Mouse (Mus musculus) embryo, embryonic 9.5 days (tissue): ENCODE data around the gene Cnksr3.

Experiments used
- DNase-seq: peaks from one replicate; pipeline ENCODE4 v3.0.0-alpha.2; 2017; ENCODE audit errors: extremely low spot score

Cnksr3 gene

DNA sequence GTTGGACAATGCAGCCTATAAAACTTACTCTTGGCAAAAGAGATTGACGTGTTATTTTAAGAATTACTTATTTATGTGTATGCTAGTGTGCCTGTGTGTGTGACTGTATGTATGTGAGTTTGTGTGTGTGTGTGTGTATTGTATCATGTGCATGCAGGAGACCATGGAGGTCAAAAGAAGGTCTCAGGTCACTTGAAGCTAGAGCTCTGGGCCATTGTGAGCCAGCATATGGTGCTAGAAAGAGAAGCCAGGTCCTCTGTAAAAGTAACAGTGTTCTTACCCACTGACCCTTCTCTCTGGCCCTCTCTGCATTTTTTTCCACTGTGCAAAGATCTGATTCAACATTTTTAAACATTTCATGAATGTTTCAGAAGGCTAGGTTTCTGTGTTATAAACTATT lies 134.1 kb downstream of the Cnksr3 start:
- DNase-seq = no peak

DNA sequence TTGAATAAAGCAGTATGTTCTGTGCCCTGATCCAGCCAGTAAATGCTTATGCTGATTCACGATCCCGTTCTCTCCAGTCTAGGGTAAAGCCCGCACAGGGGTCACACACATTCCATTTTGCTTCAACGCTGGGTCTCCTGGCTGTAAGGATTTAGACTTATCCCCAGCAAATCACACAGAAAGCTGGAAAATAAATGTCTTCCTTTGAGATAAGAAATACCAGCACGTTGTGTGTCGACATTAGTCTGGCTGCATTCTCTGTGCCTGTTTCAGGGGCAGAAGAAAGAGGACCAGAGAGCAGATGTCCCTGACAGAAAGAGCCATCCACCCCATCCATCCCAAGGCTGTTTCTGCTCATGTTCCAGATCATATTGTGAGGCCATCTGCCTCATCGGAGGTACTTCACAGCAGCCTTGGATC lies 134.6 kb downstream of the Cnksr3 start:
- no peak for DNase-seq

DNA sequence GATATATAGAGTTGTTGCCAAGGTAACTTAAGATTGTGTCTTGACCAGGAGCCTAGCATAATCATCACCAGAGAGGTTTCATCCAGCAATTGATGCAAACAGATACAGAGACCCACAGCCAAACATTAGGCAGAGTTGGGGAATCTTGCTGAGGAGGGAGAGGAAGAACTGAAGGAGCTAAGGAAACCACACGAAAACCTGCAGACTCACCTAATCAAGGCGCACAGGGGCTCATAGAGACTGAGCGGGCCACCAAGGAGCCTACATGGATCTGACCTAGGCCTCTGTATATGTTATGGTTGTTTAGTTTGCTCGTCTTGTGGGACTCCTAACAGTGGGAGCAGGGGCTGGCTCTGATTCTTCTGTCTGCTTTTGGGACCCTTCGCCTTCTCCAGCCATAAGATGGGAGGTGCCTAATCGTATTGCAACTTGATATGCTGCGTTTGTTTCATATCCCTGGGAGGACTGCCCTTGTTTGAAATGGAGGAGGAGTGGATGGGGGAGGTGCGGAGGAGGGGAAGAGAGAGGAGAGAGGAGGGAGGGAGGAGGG lies 135.3 kb downstream of the Cnksr3 start:
- no peak for DNase-seq

DNA sequence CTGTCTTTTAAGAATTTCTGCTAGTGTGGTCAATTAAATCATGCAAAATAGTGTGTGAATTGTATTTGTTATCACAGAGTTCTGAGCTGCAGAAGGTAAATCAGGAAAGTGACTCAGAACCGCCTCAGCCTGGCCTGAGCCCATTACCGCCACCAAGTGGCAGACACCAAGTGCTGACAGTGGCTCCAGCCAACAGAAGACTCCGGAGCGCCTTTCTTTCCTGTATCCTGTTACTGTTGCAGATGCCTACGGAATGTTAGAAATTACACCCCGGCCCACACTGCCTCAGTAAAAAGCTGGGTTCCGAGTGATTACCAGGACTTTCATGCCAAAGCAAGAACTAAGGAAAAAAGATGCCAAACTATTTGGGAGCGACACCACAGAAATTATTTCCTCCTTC lies 135.8 kb downstream of the Cnksr3 start:
- peak; percentile 57 for DNase-seq

DNA sequence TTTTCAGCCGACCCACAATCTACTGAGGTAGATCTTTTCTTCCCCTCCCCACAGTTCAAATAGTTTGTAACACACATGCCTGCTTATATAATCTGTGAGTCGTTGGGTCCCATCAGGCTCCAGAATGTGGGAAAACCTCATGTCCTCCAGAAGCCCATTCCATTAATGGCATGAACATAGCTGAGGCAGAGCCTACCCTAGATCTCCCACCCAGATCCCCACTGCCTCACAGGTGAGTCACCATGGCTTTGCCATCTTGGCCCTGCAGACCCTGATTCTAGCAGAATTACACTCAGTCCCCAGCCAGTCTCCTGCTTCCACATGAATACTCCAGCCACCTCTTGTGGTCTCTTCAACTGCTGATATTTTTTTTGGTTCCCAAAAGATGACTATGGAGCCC lies 136.4 kb downstream of the Cnksr3 start:
- no peak for DNase-seq

DNA sequence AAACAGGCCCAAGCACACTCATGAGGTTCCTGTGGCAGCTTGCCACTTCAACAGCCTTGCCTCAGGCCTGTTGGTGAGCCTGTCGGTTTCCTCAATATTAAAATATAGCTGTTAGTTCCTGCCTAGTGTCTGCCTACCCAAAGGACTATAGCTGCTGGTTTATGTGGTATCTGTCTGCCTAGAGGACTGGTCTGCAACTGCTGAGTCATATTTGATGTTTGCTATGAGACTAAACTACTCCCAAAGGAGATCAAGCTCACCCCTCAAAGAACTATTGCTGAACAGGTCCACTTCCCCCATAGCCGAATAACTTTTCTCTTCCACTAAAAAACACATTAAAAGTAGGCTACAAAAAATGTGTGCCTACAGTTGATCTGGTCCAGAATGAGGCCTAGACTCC lies 137.8 kb downstream of the Cnksr3 start:
- no peak for DNase-seq

DNA sequence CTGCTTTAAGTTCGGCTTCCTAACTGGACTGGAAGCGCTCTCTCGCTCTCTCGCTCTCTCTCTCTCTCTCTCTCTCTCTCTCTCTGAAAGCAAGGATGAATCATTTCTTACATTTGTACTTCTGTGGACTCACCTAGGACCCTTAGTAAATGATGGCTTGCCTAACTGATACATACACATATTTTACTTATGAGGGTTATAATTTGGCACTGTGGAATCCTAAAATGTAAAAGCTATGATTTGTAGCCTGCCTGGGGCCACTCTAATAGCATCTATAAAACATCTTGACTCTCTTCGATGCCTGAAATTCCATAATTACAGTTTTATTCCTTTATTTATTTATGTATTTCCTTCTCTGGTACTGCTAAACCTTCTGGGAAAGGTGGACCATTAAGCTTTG lies 141.1 kb downstream of the Cnksr3 start:
- DNase-seq = no peak

DNA sequence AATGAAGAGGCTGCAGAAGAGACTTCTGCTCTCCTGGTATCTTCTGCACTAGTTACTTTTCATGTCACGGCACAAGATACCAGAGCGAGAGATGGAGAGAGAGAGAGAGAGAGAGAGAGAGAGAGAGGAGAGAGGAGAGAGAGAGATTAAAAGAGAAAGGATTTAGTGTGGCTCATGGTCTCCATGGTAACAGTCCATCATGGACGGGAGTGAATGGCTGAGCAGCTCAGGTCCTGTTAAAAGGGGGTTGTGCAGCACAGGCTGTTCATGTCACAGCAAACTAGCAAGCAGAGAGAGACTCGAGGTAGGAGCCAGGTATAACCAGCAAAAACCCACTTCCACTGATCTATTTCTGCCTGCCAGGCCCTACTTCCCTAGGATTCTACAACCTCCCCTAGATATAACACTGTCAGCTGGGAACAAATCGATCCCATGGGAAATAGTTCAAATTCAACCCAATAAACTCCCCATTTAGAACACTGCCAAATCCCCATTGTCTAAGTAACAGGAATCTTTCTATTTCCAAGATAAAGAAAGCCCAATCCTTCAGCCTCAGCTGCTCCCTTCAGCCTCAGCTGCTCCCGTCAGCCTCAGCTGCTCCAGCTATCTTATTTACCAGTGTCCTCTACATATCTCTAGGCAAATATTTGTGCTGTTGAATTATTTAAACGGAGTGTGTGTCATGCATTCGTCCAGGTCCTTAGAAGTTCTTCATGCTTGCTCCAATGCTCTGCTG lies 141.8 kb downstream of the Cnksr3 start:
- no peak for DNase-seq

DNA sequence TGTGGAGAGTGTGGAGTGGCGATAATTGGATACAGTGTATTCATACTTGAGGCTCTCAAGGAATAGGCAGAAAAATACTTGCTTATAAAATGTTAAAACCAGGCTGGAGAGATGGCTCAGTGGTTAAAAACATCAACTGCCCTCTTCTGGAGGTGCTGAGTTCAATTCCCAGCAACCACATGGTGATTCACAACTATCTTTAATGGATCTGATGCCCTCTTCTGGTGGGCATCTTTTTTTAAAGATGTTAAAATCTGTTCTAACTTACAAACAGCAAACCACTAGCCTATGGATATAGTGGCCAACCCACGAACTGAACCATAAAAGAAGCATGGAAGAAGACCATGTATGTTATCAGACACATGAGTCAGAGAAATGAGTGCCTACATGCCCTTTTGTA lies 142.9 kb downstream of the Cnksr3 start:
- no peak for DNase-seq
